Mouse (Mus musculus) cerebellum, postnatal 14 days (tissue): Measurements from ENCODE around the gene Acvr1.

ENCODE experiments used
- DNase-seq, 2 experiments: peaks; one replicate each; pipeline ENCODE4 v3.0.0; 2021; ENCODE audit warnings: mixed read lengths in 2 of 2

Gene Acvr1

GRCm38 (mm10) chr2:58476956-58477715, 89.8 kb downstream of the Acvr1 start:
- DNase-seq = peak; percentile 94 to 95

- no peak for DNase-seq
Measured at GRCm38 (mm10) chr2:58475578-58475977, 91.4 kb downstream of the Acvr1 start.

GRCm38 (mm10) chr2:58470290-58470689, 96.7 kb downstream of the Acvr1 start:
- no peak for DNase-seq

- DNase-seq = no peak
Measured at GRCm38 (mm10) chr2:58469816-58470215, 97.1 kb downstream of the Acvr1 start, which contains the start of gene Gm17409. TSS of gene Gm17409 (plus strand) at chr2:58470116.

- DNase-seq = peak; percentile 67 to 81
Measured at GRCm38 (mm10) chr2:58458820-58459371, 108.1 kb downstream of the Acvr1 start.

- DNase-seq = no peak
Measured at GRCm38 (mm10) chr2:58457488-58457865, 109.5 kb downstream of the Acvr1 start.

GRCm38 (mm10) chr2:58456843-58457487, 110.0 kb downstream of the Acvr1 start:
- no peak for DNase-seq

- DNase-seq = peak; percentile 31 to 48
Measured at GRCm38 (mm10) chr2:58454095-58454865, 112.7 kb downstream of the Acvr1 start.

- no peak for DNase-seq
Measured at GRCm38 (mm10) chr2:58447001-58447400, 120.0 kb downstream of the Acvr1 start.

- DNase-seq = no peak
Measured at GRCm38 (mm10) chr2:58443163-58443562, 123.8 kb downstream of the Acvr1 start.

- no peak for DNase-seq
Measured at GRCm38 (mm10) chr2:58436911-58437310, 130.0 kb downstream of the Acvr1 start.

- no peak for DNase-seq
Measured at GRCm38 (mm10) chr2:58435507-58435906, 131.4 kb downstream of the Acvr1 start.

GRCm38 (mm10) chr2:58434438-58434837, 132.5 kb downstream of the Acvr1 start:
- no peak for DNase-seq

GRCm38 (mm10) chr2:58433317-58433716, 133.6 kb downstream of the Acvr1 start:
- no peak for DNase-seq

GRCm38 (mm10) chr2:58432211-58432610, 134.7 kb downstream of the Acvr1 start:
- no peak for DNase-seq

- DNase-seq = no peak
Measured at GRCm38 (mm10) chr2:58425436-58426004, 141.4 kb downstream of the Acvr1 start.

GRCm38 (mm10) chr2:58423319-58423718, 143.6 kb downstream of the Acvr1 start:
- DNase-seq = no peak

- no peak for DNase-seq
Measured at GRCm38 (mm10) chr2:58419571-58419970, 147.4 kb downstream of the Acvr1 start.

GRCm38 (mm10) chr2:58418109-58418508, 148.8 kb downstream of the Acvr1 start:
- no peak for DNase-seq

- no peak for DNase-seq
Measured at GRCm38 (mm10) chr2:58417684-58418083, 149.3 kb downstream of the Acvr1 start.

GRCm38 (mm10) chr2:58415037-58415436, 151.9 kb downstream of the Acvr1 start:
- no peak for DNase-seq

- DNase-seq = no peak
Measured at GRCm38 (mm10) chr2:58408926-58409634, 157.9 kb downstream of the Acvr1 start.
